Mouse (Mus musculus) left cerebral cortex, postnatal 4 days (tissue): ENCODE results near the gene Siae. TPM values are rescaled to one million over a fixed set of nuclear protein-coding genes. Genes with fewer than 3 reads are reported as not detected.

Experiments
- DNase-seq: peaks from one replicate; pipeline ENCODE4 v3.0.0-alpha.2; 2022
- intact Hi-C: fragments of 180-260 bp; cut with DNase I; formaldehyde crosslinking; loops from one replicate; pipeline ENCODE4 v1.15.1; 2025
- total RNA-seq, 2 experiments: library from RNA; stranded (reverse); gene quantifications; 2 replicates each; pipeline ENCODE4 v1.2.3; 2021

The Siae gene
- total RNA-seq, 2 experiments from 2014 or later = 10.5 to 11.1 TPM

- intact Hi-C loops = no loop called here
- DNase-seq = no peak
These were observed 113.6 kb downstream of the Siae start, which contains the start of gene Panx3 for GRCm38 (mm10) chr9:37669115-37669514. TSS of gene Panx3 (minus strand) at chr9:37669235.

DNA sequence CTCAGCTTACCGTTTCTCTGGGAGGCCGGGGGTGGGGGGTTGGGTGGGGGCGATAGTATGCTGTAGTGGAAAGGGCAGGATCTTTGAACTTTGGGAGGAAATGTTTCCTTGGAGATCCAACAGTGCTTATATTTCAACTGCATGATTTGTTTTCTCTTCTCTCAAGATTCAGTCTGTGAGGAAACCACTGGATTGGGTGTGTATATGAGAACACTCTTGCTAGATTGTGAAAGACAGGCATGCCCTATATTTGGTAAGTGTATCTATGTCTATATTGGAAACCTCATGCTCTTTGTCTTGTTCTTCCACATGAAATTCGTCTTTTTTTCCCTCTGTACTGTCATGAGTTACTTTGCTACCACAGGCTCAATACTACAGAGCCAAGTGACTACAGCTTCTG lies 114.2 kb downstream of the Siae start:
- intact Hi-C loops = no loop called here
- no peak for DNase-seq

GRCm38 (mm10) chr9:37670261-37670660 lies 114.8 kb downstream of the Siae start:
- intact Hi-C loops = no loop called here
- no peak for DNase-seq

DNA sequence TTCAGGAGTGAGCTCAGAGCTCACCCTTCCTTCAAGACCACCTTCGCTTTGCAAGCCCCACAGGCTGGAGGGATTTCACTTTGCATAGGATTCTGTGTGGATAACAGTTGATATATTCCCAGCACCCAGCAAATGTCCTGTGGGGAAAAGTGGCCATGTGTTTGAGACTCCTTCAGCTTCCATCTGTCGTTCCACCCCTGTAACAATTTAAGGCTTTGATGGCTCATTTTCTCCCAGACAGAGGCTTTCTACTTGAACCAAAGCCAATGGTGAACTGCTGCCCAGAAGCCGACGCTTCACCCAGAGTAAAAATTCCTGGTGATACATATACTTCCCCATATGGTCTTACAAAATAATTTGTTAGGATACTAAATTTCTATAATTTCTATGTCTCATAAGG lies 119.8 kb downstream of the Siae start:
- no peak for DNase-seq
- intact Hi-C loops = no loop called here

- DNase-seq = no peak
- intact Hi-C loops = no loop called here
These were observed 125.6 kb downstream of the Siae start for GRCm38 (mm10) chr9:37681123-37681522.

DNA sequence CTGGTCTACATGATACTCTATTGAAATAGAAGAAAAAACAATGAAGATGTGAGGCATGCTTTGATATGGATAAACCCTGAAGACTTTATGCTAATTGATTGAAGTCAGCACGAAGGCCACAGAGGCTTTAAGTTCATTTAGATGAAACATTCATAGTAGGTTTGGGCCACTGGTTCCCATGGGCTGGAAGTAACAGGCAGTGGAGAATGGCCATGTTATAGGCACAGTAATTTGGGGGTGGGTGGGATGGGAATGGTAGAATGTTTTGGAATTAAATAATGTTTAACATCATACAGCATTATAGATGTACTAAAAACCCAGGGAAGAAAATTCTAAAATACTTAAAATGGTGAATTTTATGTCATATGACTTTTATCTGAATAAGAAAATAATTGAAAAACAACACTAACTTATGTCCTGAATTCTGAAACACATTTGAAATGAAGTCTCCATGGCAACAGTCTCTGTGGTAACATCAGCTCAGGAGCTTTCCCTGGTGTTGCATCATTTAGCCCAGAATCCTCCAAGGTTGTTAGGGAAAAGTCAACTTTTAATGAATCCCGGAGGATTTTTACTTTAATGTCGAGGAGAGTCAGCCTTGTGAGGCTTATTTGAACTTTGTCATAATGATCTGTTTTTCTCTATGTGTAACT lies 131.9 kb downstream of the Siae start:
- intact Hi-C loops = no loop called here
- no peak for DNase-seq

DNA sequence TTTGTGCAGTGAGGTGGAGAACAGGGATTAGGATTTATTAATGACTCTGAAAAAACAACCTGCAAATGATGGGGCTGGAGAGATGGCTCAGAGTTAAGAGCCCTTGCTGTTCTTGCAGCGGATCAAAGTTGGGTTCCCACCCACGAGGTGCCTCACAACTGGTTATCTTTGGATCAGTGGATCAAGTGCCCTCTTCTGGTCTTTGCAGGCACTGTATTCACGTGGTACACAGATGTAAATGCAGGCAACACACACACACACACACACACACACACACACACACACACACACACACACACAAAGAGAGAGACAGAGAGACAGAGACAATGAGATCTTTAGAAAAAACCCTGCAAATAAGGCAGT lies 132.4 kb downstream of the Siae start:
- DNase-seq = no peak
- intact Hi-C loops = no loop called here

DNA sequence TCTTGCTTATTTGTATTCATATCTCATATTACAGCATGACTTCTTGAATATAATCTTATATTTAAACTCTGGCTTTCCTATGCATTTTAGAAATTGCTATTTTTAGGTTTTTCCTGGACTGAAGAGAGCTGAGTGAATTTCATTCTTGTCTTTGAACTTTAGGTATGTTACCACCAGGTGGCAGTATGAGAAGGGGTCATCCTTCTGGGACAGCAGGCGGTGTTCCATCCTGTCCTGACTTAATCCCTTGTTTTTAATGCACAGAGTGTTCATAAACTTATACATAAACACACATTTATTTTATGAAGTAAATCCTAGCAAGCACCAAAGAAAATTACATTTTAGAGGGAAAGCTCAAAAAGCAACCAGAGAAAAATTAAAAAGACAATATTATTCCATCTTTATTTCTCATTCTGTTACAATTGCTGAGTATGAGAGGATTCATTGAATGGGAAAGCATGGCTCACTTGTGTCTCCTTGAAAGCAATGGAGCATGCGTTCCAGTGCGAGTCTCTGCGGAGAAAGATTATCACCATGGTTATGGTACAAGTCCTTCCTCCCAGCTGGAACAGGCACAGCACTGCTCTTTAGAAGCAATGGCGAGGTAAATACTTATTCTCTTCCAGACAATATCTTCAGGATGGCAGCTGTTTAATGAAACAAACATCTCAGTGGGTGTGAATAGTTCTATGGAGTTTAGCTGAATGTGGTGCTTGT lies 134.6 kb downstream of the Siae start:
- intact Hi-C loops = loop anchor here (2.0 kb wide), 1 partner anchor 241 kb away; no protein-coding TSS in a partner anchor
- DNase-seq = no peak

Other genes with a start within 250 kb of the Siae start
- gene Ccdc15, start 207.3 kb upstream of the Siae start, total RNA-seq = 1 to 10 TPM; 5.5 to 5.7 TPM
- 10 to 100 TPM; 23.8 to 24.9 TPM for gene Hepacam, start 188.3 kb upstream of the Siae start, total RNA-seq
- gene Robo4, start 153.8 kb upstream of the Siae start, total RNA-seq = 1 to 10 TPM; 6.5 to 7.4 TPM
- 1 to 10 TPM; 6.1 to 6.6 TPM for gene Robo3, start 122.5 kb upstream of the Siae start, total RNA-seq
- 10 to 100 TPM; 45.4 to 56.0 TPM for gene Msantd2, start 66.4 kb upstream of the Siae start, total RNA-seq
- 10 to 100 TPM; 30.8 to 30.9 TPM for gene Esam, start 27.6 kb upstream of the Siae start, total RNA-seq
- 1 to 10 TPM; 3.4 TPM for gene Vsig2, start 16.4 kb upstream of the Siae start, total RNA-seq
- gene Nrgn, start 2.8 kb upstream of the Siae start, total RNA-seq = 100 to 1,000 TPM; 616 to 622 TPM
- 1 to 10 TPM; 1.3 to 1.6 TPM for gene Spa17, start 58.0 kb downstream of the Siae start, total RNA-seq
- gene Tbrg1, start 101.6 kb downstream of the Siae start, total RNA-seq = 10 to 100 TPM; 57.0 to 60.5 TPM
- gene Panx3, start 113.5 kb downstream of the Siae start, total RNA-seq = not detected
- not detected for gene Olfr160, start 160.6 kb downstream of the Siae start, total RNA-seq
- gene Olfr874, start 189.4 kb downstream of the Siae start, total RNA-seq = not detected
- not detected for gene Olfr875, start 216.2 kb downstream of the Siae start, total RNA-seq
- gene Olfr876, start 247.3 kb downstream of the Siae start, total RNA-seq = not detected